Mouse (Mus musculus) kidney, postnatal 0 days (tissue): Measurements from ENCODE around the gene Tob2. TPM values are rescaled to one million over a fixed set of nuclear protein-coding genes. Genes with fewer than 3 reads are reported as not detected.

Experiments
- ATAC-seq: fragments of 200-750 bp; cut with Nextera tagmentation; replicated peaks from 2 replicates; pipeline ENCODE4 v1.8.0; 2017; ENCODE audit warnings: low read depth, moderate number of reproducible peaks, moderate TSS enrichment, moderate library complexity; ENCODE audit not compliant: low FRiP score
- DNase-seq: peaks from one replicate; pipeline ENCODE4 v3.0.0-alpha.2; 2016; ENCODE audit warnings: low spot score
- H3K27ac ChIP-seq: fragments of 300-500 bp; sonication (generic); 2 replicates; pipeline ENCODE4 v1.5.1; 2014; ENCODE audit warnings: mild to moderate bottlenecking
- H3K27me3 ChIP-seq: fragments of 300-500 bp; sonication (generic); 2 replicates; pipeline ENCODE4 v1.6.1; 2014; ENCODE audit warnings: low read length, mixed read lengths; ENCODE audit not compliant: insufficient read depth
- H3K36me3 ChIP-seq: fragments of 300-500 bp; sonication (generic); 2 replicates; pipeline ENCODE4 v1.6.1; 2014; ENCODE audit warnings: low read length, mixed read lengths; ENCODE audit not compliant: insufficient read depth
- H3K4me1 ChIP-seq: fragments of 300-500 bp; sonication (generic); replicated peaks from 2 replicates; pipeline ENCODE4 v1.6.1; 2014; ENCODE audit warnings: antibody characterized with exemption, low read length, mixed read lengths; ENCODE audit not compliant: insufficient read depth
- H3K4me2 ChIP-seq: fragments of 300-500 bp; sonication (generic); 2 replicates; pipeline ENCODE4 v1.6.1; 2014; ENCODE audit warnings: mild to moderate bottlenecking, low read length, moderate library complexity, mixed read lengths
- H3K4me3 ChIP-seq: fragments of 300-500 bp; sonication (generic); replicated peaks from 2 replicates; pipeline ENCODE4 v1.5.1; 2014; ENCODE audit warnings: low read depth, low read length
- H3K9ac ChIP-seq: fragments of 300-500 bp; sonication (generic); 2 replicates; pipeline ENCODE4 v1.6.1; 2014; ENCODE audit warnings: low read depth, low read length
- H3K9me3 ChIP-seq: fragments of 300-500 bp; sonication (generic); replicated peaks from 2 replicates; pipeline ENCODE4 v1.6.1; 2016; ENCODE audit warnings: low read length, inconsistent platforms, mixed read lengths
- CTCF ChIP-seq: IDR thresholded peaks from 2 replicates; pipeline ENCODE4 v1.5.1; 2016; ENCODE audit warnings: antibody characterized with exemption, low read depth, mild to moderate bottlenecking, moderate library complexity
- WGBS: fragments of 180-500 bp; shearing (Covaris S2); extraction: QIAGEN DNeasy Blood & Tissue Kit; methylation state at CpG from one replicate; pipeline ENCODE4 v1.1.7; 2014; 5-methylcytosine and 5-hydroxymethylcytosine counted together
- polyA plus RNA-seq: library from polyadenylated mRNA; unstranded; fragments of >200 nt; fragmentation: Nextera tagmentation; extraction: Ambion mirVana; gene quantifications from 2 replicates; pipeline ENCODE4 v1.2.1, GENCODE M21; 2015

The Tob2 gene
- polyA plus RNA-seq: 22.5 and 27.7 TPM in 2 replicates

GRCm38 (mm10) chr15:81858517-81859329, at the start of gene Tob2:
Gene Tob2, minus strand, starts transcription at chr15:81858796.
- DNase-seq (peak; percentile 62), ATAC-seq (no peak; the same call in 1 of the 2 replicates)
- peak within 1 kb of the TSS; percentile 79 for H3K4me2 ChIP-seq
- H3K9ac ChIP-seq: peak within 1 kb of the TSS; percentile 88
- H3K27ac ChIP-seq: peak within 1 kb of the TSS; percentile 96
- H3K4me1 ChIP-seq: 0 out of 2 replicates have a peak, but pooled peaks cover 7% of the 10 kb centered on the region
- H3K9me3 ChIP-seq: no peaks in the 10 kb centered on the region
- H3K36me3 ChIP-seq: no peaks in the 10 kb centered on the region
- under 1% methylated on average over 42 of the region's 44 CpGs for WGBS
- no peak for TF ChIP-seq CTCF
- peak within 1 kb of the TSS; percentile 83 for H3K4me3 ChIP-seq
- H3K27me3 ChIP-seq: no peaks in the 10 kb centered on the region

- H3K27ac ChIP-seq: no peak overlapping the region
- no peak overlapping the region for H3K4me2 ChIP-seq
- peaks cover 64% of the 10 kb centered on the region for H3K36me3 ChIP-seq
- 88% methylated on average over 8 of the region's 8 CpGs for WGBS
- no peak overlapping the region for H3K9ac ChIP-seq
- no peak for ATAC-seq
- no peaks in the 10 kb centered on the region for H3K4me1 ChIP-seq
- H3K27me3 ChIP-seq: no peaks in the 10 kb centered on the region
- no peak for DNase-seq
- H3K4me3 ChIP-seq: no peak overlapping the region
- TF ChIP-seq CTCF: no peak
- no peaks in the 10 kb centered on the region for H3K9me3 ChIP-seq
Measured at GRCm38 (mm10) chr15:81907953-81908352, 49.4 kb upstream of the Tob2 start.

- Histone ChIP-seq H3K27me3 (no peaks in the 10 kb centered on the region), H3K4me1 (no peaks in the 10 kb centered on the region), H3K36me3 (peaks cover 66% of the 10 kb centered on the region), H3K9ac (no peak overlapping the region), H3K9me3 (no peaks in the 10 kb centered on the region), H3K27ac (no peak overlapping the region), H3K4me2 (no peak overlapping the region), H3K4me3 (no peak overlapping the region)
- peak; percentile 82 for TF ChIP-seq CTCF
- no peak for ATAC-seq
- DNase-seq: peak; percentile 78
- WGBS: 45% methylated on average over 2 of the region's 2 CpGs
Measured at GRCm38 (mm10) chr15:81904939-81905338, 46.3 kb upstream of the Tob2 start.

- peaks cover 57% of the 10 kb centered on the region; the same call in 1 of the 2 replicates for H3K36me3 ChIP-seq
- no peaks in the 10 kb centered on the region for H3K27me3 ChIP-seq
- no peak for TF ChIP-seq CTCF
- H3K4me1 ChIP-seq: no peaks in the 10 kb centered on the region
- 0 out of 2 replicates have a peak overlapping the region, but pooled peaks have one; percentile 37 for H3K27ac ChIP-seq
- H3K9ac ChIP-seq: no peak overlapping the region
- no peak; the same call in 1 of the 2 replicates for ATAC-seq
- no peaks in the 10 kb centered on the region for H3K9me3 ChIP-seq
- H3K4me3 ChIP-seq: no peak overlapping the region
- no peak overlapping the region for H3K4me2 ChIP-seq
- WGBS: 85% methylated on average over 2 of the region's 2 CpGs
- DNase-seq: no peak
Measured at GRCm38 (mm10) chr15:81898751-81899150, 40.2 kb upstream of the Tob2 start.

GRCm38 (mm10) chr15:81897607-81898285, 39.1 kb upstream of the Tob2 start:
- Histone ChIP-seq H3K27me3 (no peaks in the 10 kb centered on the region), H3K4me1 (no peaks in the 10 kb centered on the region), H3K4me2 (no peak overlapping the region), H3K27ac (no peak overlapping the region; the same call in 1 of the 2 replicates), H3K36me3 (peaks cover 54% of the 10 kb centered on the region; the same call in 1 of the 2 replicates), H3K9ac (no peak overlapping the region), H3K9me3 (no peaks in the 10 kb centered on the region), H3K4me3 (no peak overlapping the region)
- TF ChIP-seq CTCF: no peak
- WGBS: 81% methylated on average over 5 of the region's 5 CpGs
- DNase-seq (peak; percentile 21), ATAC-seq (0 out of 2 replicates have a peak, but pooled peaks have one; percentile 57)

GRCm38 (mm10) chr15:81896407-81896806, 37.8 kb upstream of the Tob2 start:
- H3K9ac ChIP-seq: no peak overlapping the region
- no peak for DNase-seq
- TF ChIP-seq CTCF: no peak
- no peaks in the 10 kb centered on the region for H3K9me3 ChIP-seq
- 85% methylated on average over 2 of the region's 2 CpGs for WGBS
- H3K27ac ChIP-seq: no peak overlapping the region
- H3K36me3 ChIP-seq: peaks cover 45% of the 10 kb centered on the region; the same call in 1 of the 2 replicates
- H3K27me3 ChIP-seq: no peaks in the 10 kb centered on the region
- no peak overlapping the region for H3K4me2 ChIP-seq
- no peak overlapping the region for H3K4me3 ChIP-seq
- ATAC-seq: no peak
- H3K4me1 ChIP-seq: no peaks in the 10 kb centered on the region
